Mouse (Mus musculus) embryonic stem cell, embryonic (primary cell): Measurements from ENCODE around the gene Hist1h3d.
"Not testable (repeated sequence)": the region's sequence is repeated elsewhere in the genome, so short reads cannot be mapped to it uniquely, and the experiment has no call there.

Experiments used
- CTCF ChIA-PET, 4 experiments: fragments of 300-600 bp in 2 of 4; fragments of 350-600 bp in 2 of 4; sonication (Branson Sonifier 250); formaldehyde crosslinking; loops; one replicate each; lab custom pipeline; 2022; ENCODE audit warnings: inconsistent platforms in 2 of 4; lab: Charles Lee
- POLR2A ChIA-PET, 4 experiments: fragments of 300-600 bp in 2 of 4; fragments of 350-600 bp in 2 of 4; sonication (Branson Sonifier 250); formaldehyde crosslinking; loops; one replicate each; lab custom pipeline; 2022; ENCODE audit warnings: antibody characterized with exemption in 4 of 4, inconsistent platforms in 1 of 4; lab: Charles Lee

The Hist1h3d gene

GRCm38 (mm10) chr13:23536076-23536822 lies 39.3 kb upstream of the Hist1h3d start:
- ChIA-PET CTCF (interaction anchor here in 2 of 4 experiments (0.6 to 1.4 kb wide), 3 partner anchors 134 to 136 kb away, joined by 3 read pairs; no protein-coding TSS in a partner anchor), POLR2A (interaction anchor here (0.5 to 24.7 kb wide), 40 partner anchors 8 to 1671 kb away, joined by 3 to 692 read pairs (median 5); partner anchors contain the start of genes Hist1h4f (in 4 of the 4), Hist1h2ae (in 3 of the 4), Hist1h2bg (in 3 of the 4) and Hist1h4d (in 3 of the 4))

- POLR2A ChIA-PET: interaction anchor here in 3 of 4 experiments (0.8 to 24.7 kb wide), 36 partner anchors 9 to 1493 kb away, joined by 3 to 692 read pairs (median 4); partner anchors contain the start of genes Hist1h2ae (in 3 of the 3), Hist1h2bg (in 3 of the 3), Hist1h4d (in 3 of the 3) and Hist1h4f (in 3 of the 3)
- CTCF ChIA-PET: interaction anchor here in 1 of 4 experiments (1.4 kb wide), 1 partner anchor 135 kb away, joined by 3 read pairs; no protein-coding TSS in a partner anchor
These were observed 38.4 kb upstream of the Hist1h3d start for GRCm38 (mm10) chr13:23537006-23537710.

GRCm38 (mm10) chr13:23538249-23538648 lies 37.3 kb upstream of the Hist1h3d start:
- ChIA-PET CTCF (no interaction called here), POLR2A (interaction anchor here in 3 of 4 experiments (0.6 to 24.7 kb wide), 28 partner anchors 7 to 1494 kb away, joined by 3 to 692 read pairs (median 4); partner anchors contain the start of genes Hist1h2ae (in 3 of the 3), Hist1h2bg (in 3 of the 3), Hist1h4d (in 3 of the 3) and Hist1h4f (in 3 of the 3))

GRCm38 (mm10) chr13:23539821-23540220 lies 35.7 kb upstream of the Hist1h3d start:
- ChIA-PET POLR2A (interaction anchor here (0.5 to 24.7 kb wide), 27 partner anchors 9 to 1504 kb away, joined by 3 to 692 read pairs (median 6); partner anchors contain the start of genes Hist1h2ae (in 3 of the 4), Hist1h2bg (in 3 of the 4), Hist1h4d (in 3 of the 4) and Hist1h4f (in 3 of the 4)), CTCF (interaction anchor here in 1 of 4 experiments (1.8 kb wide), 1 partner anchor 17 kb away, joined by 3 read pairs; no protein-coding TSS in a partner anchor)

GRCm38 (mm10) chr13:23541497-23541896 lies 34.1 kb upstream of the Hist1h3d start:
- ChIA-PET POLR2A (interaction anchor here (0.5 to 24.7 kb wide), 50 partner anchors 7 to 1712 kb away, joined by 3 to 692 read pairs (median 6); partner anchors contain the start of genes Hist1h2ae (in 3 of the 4), Hist1h2bg (in 3 of the 4), Hist1h4d (in 3 of the 4) and Hist1h4f (in 3 of the 4)), CTCF (interaction anchor here in 1 of 4 experiments (1.8 kb wide), 1 partner anchor 15 kb away, joined by 3 read pairs; no protein-coding TSS in a partner anchor)

- POLR2A ChIA-PET: interaction anchor here (0.6 to 24.7 kb wide), 60 partner anchors 8 to 221 kb away, joined by 3 to 692 read pairs (median 5); partner anchors contain the start of genes Hist1h2ac (in 3 of the 4), Hist1h2af (in 3 of the 4), Hist1h4f (in 3 of the 4) and Hist1h4h (in 3 of the 4)
- CTCF ChIA-PET: interaction anchor here in 2 of 4 experiments (0.8 to 1.1 kb wide), 2 partner anchors 9 to 77 kb away, joined by 3 read pairs; partner anchors contain the start of genes Btn1a1 (in 1 of the 2) and Hist1h2af (in 1 of the 2)
These were observed 33.2 kb upstream of the Hist1h3d start for GRCm38 (mm10) chr13:23542225-23542980.

- CTCF ChIA-PET: interaction anchor here in 2 of 4 experiments (0.8 to 1.1 kb wide), 2 partner anchors 10 to 78 kb away, joined by 3 read pairs; partner anchors contain the start of genes Btn1a1 (in 1 of the 2) and Hist1h2af (in 1 of the 2)
- POLR2A ChIA-PET: interaction anchor here (0.6 to 24.7 kb wide), 51 partner anchors 8 to 1500 kb away, joined by 3 to 692 read pairs (median 5); partner anchors contain the start of genes Hist1h2ac (in 3 of the 4), Hist1h2ae (in 3 of the 4), Hist1h2af (in 3 of the 4) and Hist1h2bg (in 3 of the 4)
These were observed 32.5 kb upstream of the Hist1h3d start, which contains the start of gene Hist1h2bh for GRCm38 (mm10) chr13:23542999-23543607. Hist1h2bh (minus strand) TSS chr13:23543392.

- ChIA-PET POLR2A (interaction anchor here (0.7 to 24.7 kb wide), 29 partner anchors 9 to 1501 kb away, joined by 3 to 692 read pairs (median 10); partner anchors contain the start of genes Hist1h2ae (in 3 of the 4), Hist1h2bg (in 3 of the 4), Hist1h4h (in 3 of the 4) and Hist1h1d (in 2 of the 4)), CTCF (no interaction called here)
These were observed 31.4 kb upstream of the Hist1h3d start, which contains the start of gene Hist1h3f for GRCm38 (mm10) chr13:23543965-23544786. Hist1h3f (plus strand) TSS chr13:23544052.

- POLR2A ChIA-PET: interaction anchor here in 3 of 4 experiments (0.8 to 24.7 kb wide), 15 partner anchors 8 to 143 kb away, joined by 3 to 692 read pairs (median 10); partner anchors contain the start of genes Hist1h1d (in 2 of the 3), Hist1h2ae (in 2 of the 3), Hist1h2af (in 2 of the 3) and Hist1h2bg (in 2 of the 3)
- CTCF ChIA-PET: not testable (repeated sequence)
These were observed 30.8 kb upstream of the Hist1h3d start for GRCm38 (mm10) chr13:23544787-23545120.

- POLR2A ChIA-PET: interaction anchor here in 3 of 4 experiments (0.5 to 24.7 kb wide), 24 partner anchors 7 to 193 kb away, joined by 3 to 692 read pairs (median 5); partner anchors contain the start of genes Hist1h2af (in 3 of the 3), Hist1h1d (in 2 of the 3), Hist1h4f (in 2 of the 3) and Hist1h4h (in 2 of the 3)
- CTCF ChIA-PET: interaction anchor here in 1 of 4 experiments (1.0 kb wide), 1 partner anchor 199 kb away, joined by 3 read pairs; no protein-coding TSS in a partner anchor
These were observed 28.9 kb upstream of the Hist1h3d start for GRCm38 (mm10) chr13:23546694-23547093.

- ChIA-PET CTCF (interaction anchor here in 2 of 4 experiments (0.6 to 1.2 kb wide), 2 partner anchors 53 to 146 kb away, joined by 3 read pairs; no protein-coding TSS in a partner anchor), POLR2A (interaction anchor here (0.6 to 11.8 kb wide), 77 partner anchors 8 to 1508 kb away, joined by 3 to 692 read pairs (median 6); partner anchors contain the start of genes Hist1h2af (in 4 of the 4), Hist1h2ac (in 3 of the 4), Hist1h2ae (in 3 of the 4) and Hist1h2bc (in 3 of the 4))
These were observed 24.8 kb upstream of the Hist1h3d start for GRCm38 (mm10) chr13:23550761-23551145.

GRCm38 (mm10) chr13:23551146-23551834 lies 24.3 kb upstream of the Hist1h3d start, which contains the start of gene Hist1h4f:
Hist1h4f (minus strand) TSS chr13:23551648.
- ChIA-PET CTCF (interaction anchor here in 1 of 4 experiments (1.2 kb wide), 1 partner anchor 146 kb away, joined by 3 read pairs; no protein-coding TSS in a partner anchor), POLR2A (interaction anchor here (0.5 to 11.8 kb wide), 86 partner anchors 9 to 1769 kb away, joined by 3 to 692 read pairs (median 6); partner anchors contain the start of genes Hist1h2af (in 4 of the 4), Hist1h3g (in 4 of the 4), Hist1h2ac (in 3 of the 4) and Hist1h2ad (in 3 of the 4))
